Mouse (Mus musculus): ENCODE results near the gene Six3. TPM values are rescaled to one million over a fixed set of nuclear protein-coding genes. Genes with fewer than 3 reads are reported as not detected.
A peak's percentile ranks its signal among the peaks of the same experiment; 100 is the strongest.

Gene Six3
- polyA plus RNA-seq, 1 experiment from 2014 or later: 6.6 TPM

- peaks cover 20% of the 10 kb centered on the region for H3K4me1 ChIP-seq
- WGBS: under 1% methylated on average over 30 of the region's 30 CpGs
- H3K4me2 ChIP-seq (replicated peaks): peak overlapping the region; percentile 30; the same call in 1 of the 2 replicates
- ATAC-seq (ENCODE audit: insufficient number of reproducible peaks, low FRiP score, low TSS enrichment, low read depth): no peak
- no peaks in the 10 kb centered on the region for H3K9me3 ChIP-seq (replicated peaks)
- H3K4me3 ChIP-seq (replicated peaks): peak overlapping the region; percentile 21
- H3K27me3 ChIP-seq: peaks cover 100% of the 10 kb centered on the region
- no peaks in the 10 kb centered on the region for H3K36me3 ChIP-seq
- no peak overlapping the region for H3K9ac ChIP-seq
- no peak overlapping the region for H3K27ac ChIP-seq (replicated peaks)
Observed at GRCm38 (mm10) chr17:85614011-85614721, 758 bp downstream of the Six3 start.

- H3K4me2 ChIP-seq (replicated peaks): peak overlapping the region; percentile 30
- H3K27me3 ChIP-seq: peaks cover 100% of the 10 kb centered on the region
- no peak for ATAC-seq (ENCODE audit: insufficient number of reproducible peaks, low FRiP score, low TSS enrichment, low read depth)
- peak overlapping the region; percentile 21 for H3K4me3 ChIP-seq (replicated peaks)
- peaks cover 20% of the 10 kb centered on the region for H3K4me1 ChIP-seq
- no peaks in the 10 kb centered on the region for H3K36me3 ChIP-seq
- H3K9ac ChIP-seq: no peak overlapping the region
- H3K27ac ChIP-seq (replicated peaks): no peak overlapping the region
- H3K9me3 ChIP-seq (replicated peaks): no peaks in the 10 kb centered on the region
- under 1% methylated on average over 38 of the region's 38 CpGs for WGBS
Observed at GRCm38 (mm10) chr17:85614722-85615331, 1.4 kb downstream of the Six3 start.

GRCm38 (mm10) chr17:85615586-85615985 is 2.2 kb downstream of the Six3 start:
- no peaks in the 10 kb centered on the region for H3K36me3 ChIP-seq
- peaks cover 21% of the 10 kb centered on the region for H3K4me1 ChIP-seq
- no peak for ATAC-seq (ENCODE audit: insufficient number of reproducible peaks, low FRiP score, low TSS enrichment, low read depth)
- H3K27ac ChIP-seq (replicated peaks): no peak overlapping the region
- WGBS: 7% methylated on average over 4 of the region's 4 CpGs
- H3K4me3 ChIP-seq (replicated peaks): peak overlapping the region; percentile 21; the same call in 1 of the 2 replicates
- no peaks in the 10 kb centered on the region for H3K9me3 ChIP-seq (replicated peaks)
- H3K9ac ChIP-seq: no peak overlapping the region
- H3K4me2 ChIP-seq (replicated peaks): no peak overlapping the region
- H3K27me3 ChIP-seq: peaks cover 100% of the 10 kb centered on the region

- no peak for ATAC-seq (ENCODE audit: insufficient number of reproducible peaks, low FRiP score, low TSS enrichment, low read depth)
- Histone ChIP-seq H3K4me3 (replicated peaks) (0 out of 2 replicates have a peak overlapping the region, but pooled peaks have one; percentile 39), H3K27ac (replicated peaks) (no peak overlapping the region), H3K4me1 (peaks cover 34% of the 10 kb centered on the region), H3K4me2 (replicated peaks) (no peak overlapping the region), H3K27me3 (peaks cover 100% of the 10 kb centered on the region), H3K9me3 (replicated peaks) (no peaks in the 10 kb centered on the region), H3K36me3 (no peaks in the 10 kb centered on the region), H3K9ac (no peak overlapping the region)
- 2% methylated on average over 41 of the region's 41 CpGs for WGBS
Observed at GRCm38 (mm10) chr17:85616526-85617500, 3.4 kb downstream of the Six3 start.

GRCm38 (mm10) chr17:85617566-85618358 is 4.4 kb downstream of the Six3 start:
- peak overlapping the region; percentile 54 for H3K4me2 ChIP-seq (replicated peaks)
- H3K36me3 ChIP-seq: no peaks in the 10 kb centered on the region
- H3K9ac ChIP-seq: no peak overlapping the region
- peak overlapping the region; percentile 13; the same call in 1 of the 2 replicates for H3K27ac ChIP-seq (replicated peaks)
- H3K4me3 ChIP-seq (replicated peaks): peak overlapping the region; percentile 39
- H3K4me1 ChIP-seq: peaks cover 33% of the 10 kb centered on the region
- H3K9me3 ChIP-seq (replicated peaks): no peaks in the 10 kb centered on the region
- WGBS: under 1% methylated on average over 36 of the region's 36 CpGs
- peaks cover 100% of the 10 kb centered on the region for H3K27me3 ChIP-seq
- no peak for ATAC-seq (ENCODE audit: insufficient number of reproducible peaks, low FRiP score, low TSS enrichment, low read depth)

GRCm38 (mm10) chr17:85618359-85619112 is 5.1 kb downstream of the Six3 start:
- Histone ChIP-seq H3K27ac (replicated peaks) (peak overlapping the region; percentile 13), H3K4me1 (peaks cover 38% of the 10 kb centered on the region), H3K9ac (no peak overlapping the region), H3K36me3 (no peaks in the 10 kb centered on the region), H3K4me3 (replicated peaks) (peak overlapping the region; percentile 39), H3K27me3 (peaks cover 100% of the 10 kb centered on the region), H3K4me2 (replicated peaks) (peak overlapping the region; percentile 54), H3K9me3 (replicated peaks) (no peaks in the 10 kb centered on the region)
- WGBS: 3% methylated on average over 34 of the region's 34 CpGs
- ATAC-seq (ENCODE audit: insufficient number of reproducible peaks, low FRiP score, low TSS enrichment, low read depth): no peak

GRCm38 (mm10) chr17:85619113-85620085 is 6.0 kb downstream of the Six3 start:
- Histone ChIP-seq H3K27ac (replicated peaks) (no peak overlapping the region), H3K9ac (no peak overlapping the region), H3K4me1 (peaks cover 40% of the 10 kb centered on the region), H3K9me3 (replicated peaks) (no peaks in the 10 kb centered on the region), H3K27me3 (peaks cover 97% of the 10 kb centered on the region), H3K36me3 (no peaks in the 10 kb centered on the region), H3K4me3 (replicated peaks) (0 out of 2 replicates have a peak overlapping the region, but pooled peaks have one; percentile 39), H3K4me2 (replicated peaks) (0 out of 2 replicates have a peak overlapping the region, but pooled peaks have one; percentile 12)
- ATAC-seq (ENCODE audit: insufficient number of reproducible peaks, low FRiP score, low TSS enrichment, low read depth): no peak
- 12% methylated on average over 20 of the region's 20 CpGs for WGBS

- Histone ChIP-seq H3K27ac (replicated peaks) (no peak overlapping the region), H3K4me3 (replicated peaks) (peak overlapping the region; percentile 44; the same call in 1 of the 2 replicates), H3K4me1 (peaks cover 36% of the 10 kb centered on the region), H3K9ac (no peak overlapping the region), H3K36me3 (no peaks in the 10 kb centered on the region), H3K27me3 (peaks cover 94% of the 10 kb centered on the region), H3K4me2 (replicated peaks) (0 out of 2 replicates have a peak overlapping the region, but pooled peaks have one; percentile 66), H3K9me3 (replicated peaks) (no peaks in the 10 kb centered on the region)
- 9% methylated on average over 6 of the region's 6 CpGs for WGBS
- no peak for ATAC-seq (ENCODE audit: insufficient number of reproducible peaks, low FRiP score, low TSS enrichment, low read depth)
Observed at GRCm38 (mm10) chr17:85620086-85620481, 6.7 kb downstream of the Six3 start.

Data from embryonic facial prominence, embryonic 15.5 days (tissue).